Comparison of ENCODE assay signal across 8 mouse cellular contexts in genomic region chrX:102066134-102066533, GRCm38 (mm10). TPM values are rescaled to one million over a fixed set of nuclear protein-coding genes. Genes with fewer than 3 reads are reported as not detected.
A peak's percentile ranks its signal among the peaks of the same experiment; 100 is the strongest.
DNase-seq lines count a peak whose midpoint lies in the region; ATAC-seq and TF ChIP-seq lines count a peak whose summit lies in the region.

No protein-coding gene starts in this region.

- no peaks in the 10 kb centered on the region for H3K36me3 ChIP-seq in kidney, embryonic 14.5 days (ENCODE audit: control insufficient read depth, insufficient read depth, low read length)
- H3K36me3 ChIP-seq in intestine, postnatal 0 days (ENCODE audit: control insufficient read depth, insufficient read depth): no peaks in the 10 kb centered on the region
- H3K36me3 ChIP-seq in midbrain, embryonic 15.5 days (replicated peaks): no peaks in the 10 kb centered on the region

- 26% methylated on average over 9 of the region's 9 CpGs for WGBS in kidney, embryonic 14.5 days
- 18% methylated on average over 9 of the region's 9 CpGs for WGBS in cerebellum, adult 2 months
- WGBS in intestine, postnatal 0 days: 28% methylated on average over 9 of the region's 9 CpGs
- 22% methylated on average over 9 of the region's 9 CpGs for WGBS in midbrain, embryonic 15.5 days

- H3K9ac ChIP-seq in kidney, embryonic 14.5 days (ENCODE audit: low read depth, low read length): no peak overlapping the region
- no peak overlapping the region for H3K9ac ChIP-seq in intestine, postnatal 0 days (ENCODE audit: low read depth, low read length)
- H3K9ac ChIP-seq in midbrain, embryonic 15.5 days: no peak overlapping the region

- peak; percentile 56 for DNase-seq in kidney, adult 11 months
- DNase-seq in cerebellum, adult 2 months: peak; percentile 68 to 81
- peak; percentile 59 to 69 for DNase-seq in frontal cortex, postnatal 25 days (ENCODE audit: low spot score in 2 of 2)
- peak; percentile 67 to 76 for DNase-seq in left cerebral cortex, postnatal 25 days (ENCODE audit: low spot score in 2 of 2)
- DNase-seq in spleen, postnatal 4 days (ENCODE audit: low spot score in 2 of 2): peak; percentile 36 to 73

- H3K9me3 ChIP-seq in kidney, embryonic 14.5 days (ENCODE audit: control insufficient read depth, low read length): no peaks in the 10 kb centered on the region
- no peaks in the 10 kb centered on the region for H3K9me3 ChIP-seq in intestine, postnatal 0 days (ENCODE audit: control insufficient read depth)
- H3K9me3 ChIP-seq in midbrain, embryonic 15.5 days: no peaks in the 10 kb centered on the region

- no peak overlapping the region for H3K4me2 ChIP-seq in kidney, embryonic 14.5 days (replicated peaks; ENCODE audit: low read depth, low read length)
- no peak overlapping the region for H3K4me2 ChIP-seq in intestine, postnatal 0 days (replicated peaks; ENCODE audit: low read depth)
- no peak overlapping the region for H3K4me2 ChIP-seq in midbrain, embryonic 15.5 days

- peak; percentile 85 for TF ChIP-seq CTCF in cerebellum, adult 2 months (IDR thresholded peaks at IDR 0.05; ENCODE audit: borderline replicate concordance, insufficient read depth, low read depth, low read length)
- peak; percentile 91 for TF ChIP-seq CTCF in intestine, postnatal 0 days (IDR thresholded peaks at IDR 0.05; ENCODE audit: low read depth)

- no peak overlapping the region for H3K27ac ChIP-seq in kidney, embryonic 14.5 days (ENCODE audit: low read depth, low read length)
- H3K27ac ChIP-seq in cerebellum, adult 2 months (ENCODE audit: insufficient read depth, low read length): no peak overlapping the region
- H3K27ac ChIP-seq in intestine, postnatal 0 days (ENCODE audit: low read depth, low read length): no peak overlapping the region
- H3K27ac ChIP-seq in midbrain, embryonic 15.5 days: no peak overlapping the region

- no peaks in the 10 kb centered on the region for H3K27me3 ChIP-seq in kidney, embryonic 14.5 days (ENCODE audit: control insufficient read depth, insufficient read depth, low read length)
- no peaks in the 10 kb centered on the region for H3K27me3 ChIP-seq in cerebellum, adult 2 months (ENCODE audit: control insufficient read depth, insufficient read depth, low read length)
- H3K27me3 ChIP-seq in intestine, postnatal 0 days (replicated peaks; ENCODE audit: control insufficient read depth, insufficient read depth, low read length): no peaks in the 10 kb centered on the region
- H3K27me3 ChIP-seq in midbrain, embryonic 15.5 days (replicated peaks): no peaks in the 10 kb centered on the region

- no peak for ATAC-seq in kidney, embryonic 14.5 days (ENCODE audit: low FRiP score, low TSS enrichment)
- no peak for ATAC-seq in intestine, postnatal 0 days
- ATAC-seq in midbrain, embryonic 15.5 days (replicated peaks): peak; percentile 30

- intact Hi-C loops in left cerebral cortex, postnatal 25 days (cut with DNase I): loop anchor here (5.0 kb wide), 1 partner anchor 259 kb away; no protein-coding TSS in a partner anchor

- H3K4me3 ChIP-seq in kidney, embryonic 14.5 days (ENCODE audit: low read length): no peak overlapping the region
- H3K4me3 ChIP-seq in cerebellum, adult 2 months (replicated peaks; ENCODE audit: insufficient read depth, low read depth, low read length): no peak overlapping the region
- no peak overlapping the region for H3K4me3 ChIP-seq in intestine, postnatal 0 days (ENCODE audit: low read depth, low read length)
- no peak overlapping the region for H3K4me3 ChIP-seq in midbrain, embryonic 15.5 days

- H3K4me1 ChIP-seq in kidney, embryonic 14.5 days (ENCODE audit: control insufficient read depth, insufficient read depth, low read length): no peaks in the 10 kb centered on the region; the same call in 1 of the 2 replicates
- H3K4me1 ChIP-seq in cerebellum, adult 2 months (ENCODE audit: control insufficient read depth, insufficient read depth, low read length): peaks cover 18% of the 10 kb centered on the region
- H3K4me1 ChIP-seq in intestine, postnatal 0 days (replicated peaks; ENCODE audit: control insufficient read depth, insufficient read depth, low read length): no peaks in the 10 kb centered on the region
- peaks cover 37% of the 10 kb centered on the region for H3K4me1 ChIP-seq in midbrain, embryonic 15.5 days

- TF ChIP-seq POLR2A in cerebellum, adult 2 months (IDR thresholded peaks at IDR 0.05; ENCODE audit: borderline replicate concordance, insufficient read depth, low read length): no peak

RNA-seq across cellular contexts. Expression of gene Rtl5, which starts 5.0 kb away (rescaled TPM):
- polyA plus RNA-seq in kidney, embryonic 14.5 days (2014; fragmentation: Nextera tagmentation; extraction: Ambion mirVana): 2.0 and 2.6 TPM in 2 replicates
- 14.7 and 16.1 TPM in 2 replicates for polyA plus RNA-seq in cerebellum, adult 2 months (2012; rRNA removed)
- 0.33 and 0.43 TPM in 2 replicates for polyA plus RNA-seq in intestine, postnatal 0 days (2015; fragmentation: Nextera tagmentation; extraction: Ambion mirVana)
- total RNA-seq in left cerebral cortex, postnatal 25 days (2021): 10 to 100 TPM; 21.9 to 23.1 TPM
- polyA plus RNA-seq in midbrain, embryonic 15.5 days (2015; fragmentation: Nextera tagmentation; extraction: Ambion mirVana): 9.4 and 11.6 TPM in 2 replicates

RNA-seq across cellular contexts. Expression of gene Pin4, which starts 53.1 kb away (rescaled TPM):
- 73.2 and 103 TPM in 2 replicates for polyA plus RNA-seq in kidney, embryonic 14.5 days (2014; fragmentation: Nextera tagmentation; extraction: Ambion mirVana)
- 42.2 and 51.5 TPM in 2 replicates for polyA plus RNA-seq in cerebellum, adult 2 months (2012; rRNA removed)
- 59.7 and 61.0 TPM in 2 replicates for polyA plus RNA-seq in intestine, postnatal 0 days (2015; fragmentation: Nextera tagmentation; extraction: Ambion mirVana)
- total RNA-seq in left cerebral cortex, postnatal 25 days (2021): 10 to 100 TPM; 25.9 to 29.4 TPM
- 63.9 and 71.5 TPM in 2 replicates for polyA plus RNA-seq in midbrain, embryonic 15.5 days (2015; fragmentation: Nextera tagmentation; extraction: Ambion mirVana)
